ENCODE assay signal across 9 mouse cellular contexts in the genomic region with DNA sequence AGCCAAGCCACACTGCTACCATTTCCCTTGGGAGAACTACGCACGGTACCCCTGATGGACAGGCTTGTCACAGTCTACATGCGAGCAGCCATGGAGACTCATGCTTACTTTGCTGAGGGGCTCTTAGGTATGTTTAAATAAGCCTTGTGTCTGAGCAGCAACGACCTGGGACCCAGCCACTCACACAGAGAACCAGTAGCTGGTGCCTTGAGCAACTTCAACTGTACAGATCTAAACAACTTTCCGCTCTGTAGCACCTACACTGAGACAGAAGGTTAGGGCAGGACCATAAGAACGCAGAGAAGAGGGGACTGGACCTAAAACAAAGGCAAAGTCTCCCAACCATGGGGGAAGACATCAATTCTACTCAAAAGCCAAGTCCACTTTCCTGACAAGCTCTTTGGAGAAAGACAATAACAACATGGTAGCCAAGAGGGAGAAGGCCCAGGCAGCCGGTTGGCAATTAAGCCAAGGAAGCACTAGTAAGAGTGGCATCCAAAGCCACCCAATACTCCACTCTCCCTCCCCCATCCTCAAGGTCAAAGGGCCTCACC. TPM values are rescaled to one million over a fixed set of nuclear protein-coding genes. Genes with fewer than 3 reads are reported as not detected.
DNase-seq lines count a peak whose midpoint lies in the region; ATAC-seq and TF ChIP-seq lines count a peak whose summit lies in the region.
"Had no signal": no experiment of that assay in that cellular context is flagged by ENCODE, and none has a peak within 500 bp of the region (broad histone marks: within the 10 kb centered on the region; RNA-seq: fewer than 3 reads in every experiment).

No protein-coding gene starts in this region.

- peaks cover 89% of the 10 kb centered on the region for H3K4me1 ChIP-seq in erythroblast, embryonic 14.5 days (ENCODE audit: control insufficient read depth)
- peaks cover 33% of the 10 kb centered on the region for H3K4me1 ChIP-seq in thymus, adult 2 months (replicated peaks; ENCODE audit: control insufficient read depth, insufficient read depth, low read length)
- peaks cover 64% of the 10 kb centered on the region for H3K4me1 ChIP-seq in liver, embryonic 11.5 days (replicated peaks; ENCODE audit: control insufficient read depth, insufficient read depth, low read length)
- H3K4me1 ChIP-seq in stomach, postnatal 0 days (replicated peaks; ENCODE audit: control insufficient read depth, insufficient read depth), result peaks cover 25% of the 10 kb centered on the region

- WGBS in thymus, adult 2 months, result 85% methylated on average over 7 of the region's 7 CpGs
- 54% methylated on average over 7 of the region's 7 CpGs for WGBS in liver, embryonic 11.5 days
- 30% methylated on average over 7 of the region's 7 CpGs for WGBS in stomach, postnatal 0 days

- TF ChIP-seq CTCF in thymus, adult 2 months (IDR thresholded peaks at IDR 0.05; ENCODE audit: borderline replicate concordance, control insufficient read depth, extremely low read depth, insufficient read depth, low read length, poor library complexity), result no peak
- no peak for TF ChIP-seq CTCF in stomach, postnatal 0 days (IDR thresholded peaks at IDR 0.05; ENCODE audit: low read depth)

- no peak for ATAC-seq in erythroblast, adult 5-6 weeks (replicated peaks; ENCODE audit: low FRiP score, poor library complexity, severe bottlenecking)
- no peak for ATAC-seq in liver, embryonic 11.5 days (replicated peaks; ENCODE audit: low FRiP score)
- ATAC-seq in stomach, postnatal 0 days (ENCODE audit: low FRiP score, low TSS enrichment), result no peak

- H3K36me3 ChIP-seq in erythroblast, embryonic 14.5 days (ENCODE audit: control insufficient read depth), result peaks cover 82% of the 10 kb centered on the region
- H3K36me3 ChIP-seq in thymus, adult 2 months (ENCODE audit: control insufficient read depth, insufficient read depth, low read length), result no peaks in the 10 kb centered on the region
- peaks cover 9% of the 10 kb centered on the region; the same call in 1 of the 2 replicates for H3K36me3 ChIP-seq in liver, embryonic 11.5 days (ENCODE audit: control insufficient read depth, insufficient read depth, low read length)
- peaks cover 8% of the 10 kb centered on the region for H3K36me3 ChIP-seq in stomach, postnatal 0 days (ENCODE audit: control insufficient read depth, insufficient read depth, low read length)

- no peaks in the 10 kb centered on the region for H3K27me3 ChIP-seq in erythroblast, embryonic 14.5 days (ENCODE audit: control insufficient read depth)
- H3K27me3 ChIP-seq in thymus, adult 2 months (ENCODE audit: control insufficient read depth, insufficient read depth, low read length), result no peaks in the 10 kb centered on the region
- 0 out of 2 replicates have a peak, but pooled peaks cover 2% of the 10 kb centered on the region for H3K27me3 ChIP-seq in liver, embryonic 11.5 days (replicated peaks; ENCODE audit: control insufficient read depth, insufficient read depth, low read length)
- no peaks in the 10 kb centered on the region for H3K27me3 ChIP-seq in stomach, postnatal 0 days (ENCODE audit: control insufficient read depth, insufficient read depth, low read length)

- no peaks in the 10 kb centered on the region for H3K9me3 ChIP-seq in erythroblast, embryonic 14.5 days (ENCODE audit: control insufficient read depth, low read length)
- H3K9me3 ChIP-seq in liver, embryonic 11.5 days (ENCODE audit: control insufficient read depth, low read length), result no peaks in the 10 kb centered on the region
- H3K9me3 ChIP-seq in stomach, postnatal 0 days (ENCODE audit: control insufficient read depth, low read length), result no peaks in the 10 kb centered on the region

- H3K4me2 ChIP-seq in liver, embryonic 11.5 days, result peak overlapping the region; percentile 84
- H3K4me2 ChIP-seq in stomach, postnatal 0 days (replicated peaks; ENCODE audit: low read depth), result peak overlapping the region; percentile 94

- TF ChIP-seq POLR2A in thymus, adult 2 months (IDR thresholded peaks at IDR 0.05; ENCODE audit: control insufficient read depth, extremely low read depth, insufficient read depth, low read length, poor library complexity), result no peak

- peak overlapping the region; percentile 89 for H3K4me3 ChIP-seq in erythroblast, embryonic 14.5 days (replicated peaks)
- H3K4me3 ChIP-seq in thymus, adult 2 months (ENCODE audit: control insufficient read depth, insufficient read depth, low read length), result peak overlapping the region; percentile 9; the same call in 1 of the 2 replicates
- peak overlapping the region; percentile 85 for H3K4me3 ChIP-seq in liver, embryonic 11.5 days (ENCODE audit: low read depth, low read length)
- peak overlapping the region; percentile 86 for H3K4me3 ChIP-seq in stomach, postnatal 0 days (ENCODE audit: low read depth, low read length)

- TF ChIP-seq EP300 in stomach, postnatal 0 days (optimal IDR thresholded peaks at IDR 0.05), result no peak

- peak overlapping the region; percentile 92 for H3K9ac ChIP-seq in liver, embryonic 11.5 days (ENCODE audit: low read depth, low read length)
- H3K9ac ChIP-seq in stomach, postnatal 0 days (ENCODE audit: low read length), result peak overlapping the region; percentile 64

- no peak overlapping the region for H3K27ac ChIP-seq in thymus, adult 2 months (ENCODE audit: control insufficient read depth, insufficient read depth, low read length)
- H3K27ac ChIP-seq in liver, embryonic 11.5 days (ENCODE audit: low read depth, low read length), result peak overlapping the region; percentile 35; the same call in 1 of the 2 replicates
- no peak overlapping the region for H3K27ac ChIP-seq in stomach, postnatal 0 days (replicated peaks)

- no peak for DNase-seq in thymus, adult 2 months
- DNase-seq in thymus, adult 18-20 months, result no peak
- DNase-seq in liver, embryonic 11.5 days (ENCODE audit: low spot score), result no peak
- no peak for DNase-seq in stomach, postnatal 0 days (ENCODE audit: low spot score)
- DNase-seq in spleen, adult 12 weeks (ENCODE audit: low spot score), result no peak
- DNase-seq in natural killer cell, adult 2 months (ENCODE audit: low spot score in 2 of 2), result no peak
- DNase-seq: cerebellum, adult 8-10 months had no signal

RNA-seq across cellular contexts. Expression of a gene that starts 4.3 kb away (rescaled TPM):
- polyA plus RNA-seq in erythroblast, embryonic 14.5 days (2012), result 2.8 and 3.3 TPM in 2 replicates
- total RNA-seq in erythroblast, adult 5-6 weeks (2015; ENCODE audit: low replicate concordance), result 12.1 and 15.2 TPM in 2 replicates
- total RNA-seq in erythroblast, adult 5-6 weeks (2017; ENCODE audit: low replicate concordance), result 10.6 and 13.5 TPM in 2 replicates
- polyA plus RNA-seq in thymus, adult 2 months (2012; rRNA removed), result 17.1 and 20.4 TPM in 2 replicates
- 8.3 and 8.9 TPM in 2 replicates for polyA plus RNA-seq in liver, embryonic 11.5 days (2014; fragmentation: Nextera tagmentation; extraction: Ambion mirVana)
- polyA plus RNA-seq in stomach, postnatal 0 days (2015; fragmentation: Nextera tagmentation; extraction: Ambion mirVana), result 3.3 and 3.9 TPM in 2 replicates

Comparison
In these comparisons a context has a peak if more than half of its experiments do, and no peak if none do; other contexts are left out.
1. H3K4me3 ChIP-seq: peak in every context shown above with its lines; median percentile 89 in erythroblast, embryonic 14.5 days; 86 in stomach, postnatal 0 days; 85 in liver, embryonic 11.5 days; 9 in thymus, adult 2 months.